Mouse (Mus musculus) MEL-GATA-1-ER (cell line): ENCODE results near the gene Noxred1.
"Not testable (repeated sequence)": the region's sequence is repeated elsewhere in the genome, so short reads cannot be mapped to it uniquely, and the experiment has no call there.

Experiments
- DNase-seq: peaks from one replicate; pipeline ENCODE4 v3.0.0-alpha.2; 2012; ENCODE audit warnings: low read depth; ENCODE audit errors: extremely low read depth

Noxred1 gene

GRCm38 (mm10) chr12:87238632-87239031, at the start of gene Noxred1:
TSS of gene Noxred1 (minus strand) at chr12:87238732.
- no peak for DNase-seq

- no peak for DNase-seq
Measured at GRCm38 (mm10) chr12:87284726-87285125, 46.2 kb upstream of the Noxred1 start.

GRCm38 (mm10) chr12:87284268-87284667, 45.7 kb upstream of the Noxred1 start:
- DNase-seq, result no peak

- no peak for DNase-seq
Measured at GRCm38 (mm10) chr12:87283706-87284105, 45.2 kb upstream of the Noxred1 start.

GRCm38 (mm10) chr12:87282743-87283142, 44.2 kb upstream of the Noxred1 start:
- DNase-seq, result no peak

GRCm38 (mm10) chr12:87281766-87282165, 43.2 kb upstream of the Noxred1 start:
- no peak for DNase-seq

GRCm38 (mm10) chr12:87279879-87280278, 41.3 kb upstream of the Noxred1 start:
- no peak for DNase-seq

GRCm38 (mm10) chr12:87279350-87279749, 40.8 kb upstream of the Noxred1 start:
- no peak for DNase-seq

GRCm38 (mm10) chr12:87278118-87278730, 39.7 kb upstream of the Noxred1 start:
- peak; percentile 33 for DNase-seq

GRCm38 (mm10) chr12:87277251-87277650, 38.7 kb upstream of the Noxred1 start:
- DNase-seq, result not testable (repeated sequence)

- no peak for DNase-seq
Measured at GRCm38 (mm10) chr12:87274853-87275831, 36.6 kb upstream of the Noxred1 start.

- DNase-seq, result peak; percentile 58
Measured at GRCm38 (mm10) chr12:87267682-87268081, 29.1 kb upstream of the Noxred1 start.

GRCm38 (mm10) chr12:87266827-87267603, 28.5 kb upstream of the Noxred1 start:
- peak; percentile 42 for DNase-seq

- DNase-seq, result peak; percentile 99
Measured at GRCm38 (mm10) chr12:87266108-87266826, 27.7 kb upstream of the Noxred1 start, which contains the start of the genes Vipas39 and Ahsa1. TSS of gene Vipas39 (minus strand) at chr12:87266256. TSS of gene Ahsa1 (plus strand) at chr12:87266479.

- no peak for DNase-seq
Measured at GRCm38 (mm10) chr12:87265444-87265843, 26.9 kb upstream of the Noxred1 start.

- no peak for DNase-seq
Measured at GRCm38 (mm10) chr12:87260562-87260961, 22.0 kb upstream of the Noxred1 start.

GRCm38 (mm10) chr12:87256629-87257028, 18.1 kb upstream of the Noxred1 start:
- no peak for DNase-seq

GRCm38 (mm10) chr12:87253878-87254277, 15.3 kb upstream of the Noxred1 start:
- no peak for DNase-seq

GRCm38 (mm10) chr12:87250161-87250560, 11.6 kb upstream of the Noxred1 start:
- DNase-seq, result no peak

- peak; percentile 22 for DNase-seq
Measured at GRCm38 (mm10) chr12:87236882-87237483, 1.5 kb downstream of the Noxred1 start.
